Mouse (Mus musculus): ENCODE results near the gene Adnp. TPM values are rescaled to one million over a fixed set of nuclear protein-coding genes. Genes with fewer than 3 reads are reported as not detected.

Adnp gene
- polyA plus RNA-seq, 1 experiment from 2014 or later, result 3.7 TPM

GRCm38 (mm10) chr2:168137161-168137560, 69.8 kb downstream of the Adnp start:
- no peaks in the 10 kb centered on the region for H3K36me3 ChIP-seq (replicated peaks)
- H3K27me3 ChIP-seq (ENCODE audit: poor library complexity, severe bottlenecking), result no peaks in the 10 kb centered on the region
- H3K9me3 ChIP-seq, result no peaks in the 10 kb centered on the region
- no peak overlapping the region for H3K4me3 ChIP-seq
- no peaks in the 10 kb centered on the region for H3K4me1 ChIP-seq
- no peak for DNase-seq (ENCODE audit: extremely low spot score, low spot score)
- WGBS, result 85% methylated on average over 15 of the region's 15 CpGs
- H3K27ac ChIP-seq, result no peak overlapping the region

Small RNAs within 50 kb of the gene (microRNA-seq; reads per million reads assigned to microRNA genes)
- not detected for gene Gm24561

Other genes starting within 250 kb of the Adnp start
- gene Ripor3, start 196.5 kb downstream of the Adnp start, polyA plus RNA-seq (2016; fragmentation: Nextera tagmentation; extraction: Ambion mirVana), result 0.59 and 0.93 TPM in 2 replicates
- 9.3 and 10.4 TPM in 2 replicates for gene Pard6b, start 126.1 kb downstream of the Adnp start, polyA plus RNA-seq (2016; fragmentation: Nextera tagmentation; extraction: Ambion mirVana)
- 18.5 and 20.7 TPM in 2 replicates for gene Gm20716, start 23.3 kb upstream of the Adnp start, polyA plus RNA-seq (2016; fragmentation: Nextera tagmentation; extraction: Ambion mirVana)
- 70.9 and 77.6 TPM in 2 replicates for gene Dpm1, start 23.5 kb upstream of the Adnp start, polyA plus RNA-seq (2016; fragmentation: Nextera tagmentation; extraction: Ambion mirVana)
- 5.2 and 6.4 TPM in 2 replicates for gene Mocs3, start 23.5 kb upstream of the Adnp start, polyA plus RNA-seq (2016; fragmentation: Nextera tagmentation; extraction: Ambion mirVana)
- gene Kcng1, start 74.6 kb upstream of the Adnp start, polyA plus RNA-seq (2016; fragmentation: Nextera tagmentation; extraction: Ambion mirVana), result 2.6 and 2.7 TPM in 2 replicates

Measured in forebrain, embryonic 10.5 days (tissue).